Mouse (Mus musculus) ES-E14 (cell line): ENCODE data around the gene Reck.

Source experiments
- HCFC1 ChIP-seq: IDR thresholded peaks from 2 replicates; pipeline ENCODE4 v1.6.1; 2012; ENCODE audit warnings: low read length, inconsistent platforms, borderline replicate concordance; ENCODE audit not compliant: insufficient read depth
- MAFK ChIP-seq: IDR thresholded peaks from 2 replicates; pipeline ENCODE4 v1.6.1; 2014; ENCODE audit warnings: mild to moderate bottlenecking, low read depth, low read length, inconsistent platforms; ENCODE audit not compliant: insufficient read depth
- ZC3H11A ChIP-seq: IDR thresholded peaks from 2 replicates; pipeline ENCODE4 v1.6.1; 2012; ENCODE audit warnings: low read depth, mild to moderate bottlenecking, inconsistent platforms, low read length, borderline replicate concordance
- ZNF384 ChIP-seq: IDR thresholded peaks from 2 replicates; pipeline ENCODE4 v1.6.1; 2012; ENCODE audit warnings: low read depth, low read length, inconsistent platforms

DNA sequence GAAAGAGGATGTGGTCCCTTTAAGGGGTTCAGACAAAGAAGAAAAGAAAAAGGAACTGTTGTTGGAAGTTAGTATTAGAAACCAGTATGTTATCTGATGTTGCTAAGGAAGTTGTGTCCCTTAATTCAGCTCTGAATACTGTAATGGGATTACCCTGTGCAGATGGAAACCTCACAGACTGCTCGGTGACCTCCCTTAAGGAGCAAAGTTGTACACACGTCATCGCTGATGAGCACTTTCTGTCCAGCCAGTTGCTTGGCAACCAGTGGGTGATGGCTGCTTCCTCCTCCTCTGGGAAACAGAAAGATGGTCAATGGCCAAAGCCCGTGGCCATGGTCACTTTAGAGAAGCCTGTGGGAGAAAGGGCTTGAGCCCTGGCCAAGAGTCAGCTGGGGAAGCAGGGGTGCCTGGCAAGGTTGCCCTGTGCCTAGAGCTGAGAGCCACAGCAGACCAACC lies 98.2 kb downstream of the Reck start:
- TF ChIP-seq ZC3H11A, result no peak
- no peak for TF ChIP-seq ZNF384
- no peak for TF ChIP-seq HCFC1
- TF ChIP-seq MAFK, result no peak
